Mouse (Mus musculus): ENCODE results near the gene Wdhd1. TPM values are rescaled to one million over a fixed set of nuclear protein-coding genes. Genes with fewer than 3 reads are reported as not detected.
"Not testable (repeated sequence)": the region's sequence is repeated elsewhere in the genome, so short reads cannot be mapped to it uniquely, and the experiment has no call there.

Gene Wdhd1
- polyA plus RNA-seq (2016; fragmentation: Nextera tagmentation; extraction: Ambion mirVana), result 56.6 and 59.0 TPM in 2 replicates

DNA sequence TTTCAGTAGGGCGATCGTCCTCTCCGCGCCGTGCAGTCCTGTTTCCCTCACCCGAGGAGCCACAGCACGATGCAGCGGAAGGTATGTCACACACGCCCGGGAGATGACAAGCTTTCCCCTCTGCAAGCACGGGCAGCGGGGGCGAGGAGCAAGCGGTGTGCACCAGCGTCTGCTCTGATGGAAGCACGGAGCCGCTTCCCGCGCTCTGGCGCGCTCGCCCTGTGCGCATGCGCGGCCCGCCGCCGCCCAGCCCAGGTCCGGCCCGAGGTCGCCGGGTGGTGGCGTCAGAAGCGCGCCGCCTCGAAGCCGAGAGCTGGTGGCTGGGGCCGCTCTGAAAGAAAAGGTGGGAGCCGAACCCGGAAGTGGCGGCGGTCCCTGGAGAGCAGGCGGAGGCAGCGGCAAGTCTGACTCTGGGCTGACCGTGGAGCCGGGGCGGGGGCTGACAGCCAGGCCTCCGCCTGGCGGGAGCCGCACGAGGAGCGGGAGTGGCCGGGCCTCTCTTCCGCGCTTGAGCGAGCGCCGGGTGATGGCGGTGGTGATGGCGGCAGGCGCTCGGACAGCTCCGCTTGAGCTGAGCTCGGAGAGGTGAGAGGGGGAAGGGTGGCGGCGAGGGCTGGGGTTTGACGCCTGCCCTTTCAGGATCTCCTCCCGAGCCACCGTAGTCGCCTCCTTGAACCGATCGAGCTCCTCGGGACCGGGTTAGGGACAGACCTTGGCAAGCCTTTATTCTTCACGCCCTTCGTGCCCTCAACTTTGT, at the start of gene Wdhd1, which contains the start of gene Socs4:
Wdhd1 (minus strand) TSS at position 221 of the 757 bp plus-strand sequence.
Socs4 (plus strand) TSS at position 295 of the 757 bp plus-strand sequence.
- Histone ChIP-seq H3K9me3 (no peaks in the 10 kb centered on the region), H3K27me3 (no peaks in the 10 kb centered on the region), H3K27ac (peak within 1 kb of the TSS; percentile 96), H3K4me3 (replicated peaks) (peak within 1 kb of the TSS; percentile 83), H3K36me3 (peaks cover 24% of the 10 kb centered on the region), H3K4me1 (replicated peaks) (peaks cover 19% of the 10 kb centered on the region), H3K9ac (replicated peaks) (peak within 1 kb of the TSS; percentile 88), H3K4me2 (peak within 1 kb of the TSS; percentile 77)
- WGBS, result under 1% methylated on average over 77 of the region's 77 CpGs
- ATAC-seq (ENCODE audit: insufficient number of reproducible peaks, insufficient read depth, low FRiP score, low TSS enrichment, low read depth), result peak; percentile 96

GRCm38 (mm10) chr14:47325965-47326761, 49.5 kb upstream of the Wdhd1 start:
- 0 out of 2 replicates have a peak, but pooled peaks cover 4% of the 10 kb centered on the region for H3K4me1 ChIP-seq (replicated peaks)
- H3K36me3 ChIP-seq, result peaks cover 25% of the 10 kb centered on the region
- WGBS, result 84% methylated on average over 9 of the region's 9 CpGs
- no peak overlapping the region for H3K9ac ChIP-seq (replicated peaks)
- H3K4me2 ChIP-seq, result no peak overlapping the region
- no peaks in the 10 kb centered on the region for H3K27me3 ChIP-seq
- H3K4me3 ChIP-seq (replicated peaks), result no peak overlapping the region
- H3K27ac ChIP-seq, result no peak overlapping the region
- ATAC-seq (ENCODE audit: insufficient number of reproducible peaks, insufficient read depth, low FRiP score, low TSS enrichment, low read depth), result no peak
- H3K9me3 ChIP-seq, result no peaks in the 10 kb centered on the region

DNA sequence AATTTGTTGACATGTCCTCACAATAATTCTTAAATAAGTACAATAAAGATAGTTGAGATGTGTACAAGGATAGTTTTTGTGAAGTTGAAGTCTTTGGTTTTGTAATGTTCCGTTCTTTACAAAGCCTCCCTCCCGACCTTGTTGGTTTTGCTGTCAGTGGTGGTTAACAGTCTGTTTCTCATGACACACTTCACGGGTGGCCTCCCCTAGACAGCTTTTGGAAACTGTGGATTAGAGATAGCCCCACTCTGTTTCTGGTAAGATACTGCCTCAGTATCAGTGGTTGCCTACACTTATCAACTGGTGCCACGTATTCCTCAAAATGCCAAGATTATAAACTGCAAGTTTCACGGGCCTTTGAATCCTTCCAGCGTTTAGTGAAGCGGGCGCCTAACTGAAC, 44.9 kb upstream of the Wdhd1 start:
- not testable (repeated sequence) for H3K4me1 ChIP-seq (replicated peaks); H3K4me2 ChIP-seq; H3K27ac ChIP-seq; H3K9me3 ChIP-seq; H3K27me3 ChIP-seq; H3K9ac ChIP-seq (replicated peaks); ATAC-seq (ENCODE audit: insufficient number of reproducible peaks, insufficient read depth, low FRiP score, low TSS enrichment, low read depth); H3K4me3 ChIP-seq (replicated peaks)
- peaks cover 59% of the 10 kb centered on the region for H3K36me3 ChIP-seq
- WGBS, result 92% methylated on average over 7 of the region's 8 CpGs

DNA sequence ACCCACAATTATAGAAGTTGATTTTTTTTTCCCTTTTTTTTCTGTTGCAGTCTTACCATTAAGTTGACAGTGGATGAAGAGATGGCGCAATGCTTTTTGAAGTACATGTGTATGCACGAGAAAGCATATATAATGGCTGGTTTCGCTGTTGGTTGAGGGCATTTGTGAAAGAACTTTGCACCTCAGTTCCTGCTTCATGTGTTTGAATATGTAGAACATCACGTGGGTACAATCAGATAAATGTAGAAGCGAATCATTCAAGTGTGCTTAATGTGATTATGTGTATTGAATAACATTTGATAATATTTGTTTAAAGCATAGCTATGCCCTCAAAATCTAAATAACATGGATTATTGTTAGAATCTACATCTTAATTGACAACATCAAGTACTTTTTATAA, 42.7 kb upstream of the Wdhd1 start:
- 93% methylated on average over 5 of the region's 5 CpGs for WGBS
- ATAC-seq (ENCODE audit: insufficient number of reproducible peaks, insufficient read depth, low FRiP score, low TSS enrichment, low read depth), result no peak
- Histone ChIP-seq H3K9ac (replicated peaks) (no peak overlapping the region), H3K36me3 (peaks cover 70% of the 10 kb centered on the region), H3K4me2 (no peak overlapping the region), H3K27me3 (no peaks in the 10 kb centered on the region), H3K4me1 (replicated peaks) (no peaks in the 10 kb centered on the region), H3K4me3 (replicated peaks) (no peak overlapping the region), H3K27ac (no peak overlapping the region), H3K9me3 (no peaks in the 10 kb centered on the region)

- Histone ChIP-seq H3K4me2 (no peak overlapping the region), H3K9ac (replicated peaks) (no peak overlapping the region), H3K4me1 (replicated peaks) (no peaks in the 10 kb centered on the region), H3K4me3 (replicated peaks) (no peak overlapping the region), H3K9me3 (no peaks in the 10 kb centered on the region), H3K27me3 (no peaks in the 10 kb centered on the region), H3K36me3 (peaks cover 72% of the 10 kb centered on the region), H3K27ac (no peak overlapping the region)
- WGBS, result 95% methylated on average over 18 of the region's 18 CpGs
- ATAC-seq (ENCODE audit: insufficient number of reproducible peaks, insufficient read depth, low FRiP score, low TSS enrichment, low read depth), result no peak
Observed at GRCm38 (mm10) chr14:47310342-47311181, 33.9 kb upstream of the Wdhd1 start.

- Histone ChIP-seq H3K9me3 (no peaks in the 10 kb centered on the region), H3K27ac (no peak overlapping the region), H3K9ac (replicated peaks) (no peak overlapping the region), H3K4me3 (replicated peaks) (no peak overlapping the region), H3K4me1 (replicated peaks) (no peaks in the 10 kb centered on the region; the same call in 1 of the 2 replicates), H3K36me3 (peaks cover 68% of the 10 kb centered on the region), H3K4me2 (no peak overlapping the region), H3K27me3 (no peaks in the 10 kb centered on the region)
- WGBS, result 93% methylated on average over 1 of the region's 1 CpGs
- ATAC-seq (ENCODE audit: insufficient number of reproducible peaks, insufficient read depth, low FRiP score, low TSS enrichment, low read depth), result no peak
Observed at GRCm38 (mm10) chr14:47309061-47309460, 32.4 kb upstream of the Wdhd1 start.

GRCm38 (mm10) chr14:47307669-47308068, 31.0 kb upstream of the Wdhd1 start:
- Histone ChIP-seq H3K27me3 (no peaks in the 10 kb centered on the region), H3K4me3 (replicated peaks) (no peak overlapping the region), H3K9me3 (no peaks in the 10 kb centered on the region), H3K9ac (replicated peaks) (no peak overlapping the region), H3K27ac (no peak overlapping the region), H3K36me3 (peaks cover 65% of the 10 kb centered on the region), H3K4me2 (no peak overlapping the region), H3K4me1 (replicated peaks) (peaks cover 1% of the 10 kb centered on the region; the same call in 1 of the 2 replicates)
- ATAC-seq (ENCODE audit: insufficient number of reproducible peaks, insufficient read depth, low FRiP score, low TSS enrichment, low read depth), result no peak
- WGBS, result 85% methylated on average over 3 of the region's 3 CpGs

DNA sequence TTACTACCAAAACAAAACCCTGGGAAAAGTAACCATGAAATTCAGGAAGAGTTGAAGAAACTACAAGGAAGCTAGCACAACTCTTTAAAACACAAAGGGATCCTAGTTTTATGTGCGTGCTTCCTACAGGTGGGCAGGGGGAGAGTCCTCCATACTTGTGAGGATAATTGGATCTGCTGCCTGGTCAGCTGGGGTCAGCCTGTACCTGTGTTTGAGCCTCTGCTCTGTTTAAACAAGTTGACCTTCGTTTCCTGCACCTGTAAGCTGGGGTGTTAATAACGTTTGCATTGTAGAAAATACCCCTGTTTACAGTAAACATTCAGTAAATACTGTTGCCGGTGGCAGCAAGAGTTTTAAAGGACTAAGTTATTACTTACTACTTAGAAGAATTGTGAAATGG, 29.3 kb upstream of the Wdhd1 start:
- H3K4me3 ChIP-seq (replicated peaks), result no peak overlapping the region
- no peak overlapping the region for H3K4me2 ChIP-seq
- ATAC-seq (ENCODE audit: insufficient number of reproducible peaks, insufficient read depth, low FRiP score, low TSS enrichment, low read depth), result no peak
- peaks cover 60% of the 10 kb centered on the region for H3K36me3 ChIP-seq
- no peak overlapping the region for H3K27ac ChIP-seq
- H3K9ac ChIP-seq (replicated peaks), result no peak overlapping the region
- no peaks in the 10 kb centered on the region for H3K9me3 ChIP-seq
- peaks cover 2% of the 10 kb centered on the region; the same call in 1 of the 2 replicates for H3K4me1 ChIP-seq (replicated peaks)
- WGBS, result 86% methylated on average over 4 of the region's 4 CpGs
- H3K27me3 ChIP-seq, result no peaks in the 10 kb centered on the region

DNA sequence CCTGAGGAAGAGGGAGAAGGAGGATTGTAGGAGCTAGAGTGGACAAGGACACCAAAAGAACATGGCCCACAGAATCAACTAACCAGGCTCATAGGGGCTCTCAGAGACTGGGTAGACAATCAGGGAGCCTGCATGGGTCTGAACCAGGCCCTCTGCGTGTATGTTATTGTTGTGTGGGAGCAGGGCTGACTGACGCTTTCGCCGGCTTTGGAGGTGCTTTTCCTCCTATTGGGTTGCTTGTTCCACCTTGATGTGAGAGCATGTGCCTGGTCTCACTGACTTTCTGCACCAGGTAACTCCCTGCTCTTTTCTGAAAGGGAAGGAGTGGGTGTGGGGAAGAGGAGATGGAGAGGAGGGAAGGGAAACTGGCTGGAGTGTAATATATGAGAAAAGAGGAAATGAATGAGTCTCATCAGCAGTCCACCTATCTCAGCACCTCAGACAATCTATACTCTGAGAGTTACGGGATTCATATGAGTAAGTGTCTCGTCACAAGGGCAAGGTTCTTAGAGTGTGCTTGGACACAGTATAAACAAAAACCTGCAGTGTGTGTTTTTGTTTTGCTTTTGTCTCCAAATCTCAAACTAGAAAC, 28.3 kb upstream of the Wdhd1 start:
- Histone ChIP-seq H3K9ac (replicated peaks) (no peak overlapping the region), H3K36me3 (peaks cover 52% of the 10 kb centered on the region), H3K9me3 (no peaks in the 10 kb centered on the region), H3K27ac (no peak overlapping the region), H3K27me3 (no peaks in the 10 kb centered on the region), H3K4me3 (replicated peaks) (no peak overlapping the region), H3K4me2 (no peak overlapping the region), H3K4me1 (replicated peaks) (peaks cover 9% of the 10 kb centered on the region)
- ATAC-seq (ENCODE audit: insufficient number of reproducible peaks, insufficient read depth, low FRiP score, low TSS enrichment, low read depth), result no peak
- WGBS, result 92% methylated on average over 6 of the region's 6 CpGs

GRCm38 (mm10) chr14:47302885-47303680, 26.4 kb upstream of the Wdhd1 start:
- Histone ChIP-seq H3K4me1 (replicated peaks) (peaks cover 13% of the 10 kb centered on the region), H3K9me3 (no peaks in the 10 kb centered on the region), H3K27me3 (no peaks in the 10 kb centered on the region), H3K4me2 (no peak overlapping the region), H3K9ac (replicated peaks) (no peak overlapping the region), H3K36me3 (peaks cover 40% of the 10 kb centered on the region), H3K27ac (no peak overlapping the region), H3K4me3 (replicated peaks) (no peak overlapping the region)
- 79% methylated on average over 14 of the region's 14 CpGs for WGBS
- ATAC-seq (ENCODE audit: insufficient number of reproducible peaks, insufficient read depth, low FRiP score, low TSS enrichment, low read depth), result no peak

All from limb, embryonic 12.5 days (tissue).